Mouse (Mus musculus): Measurements from ENCODE around the gene Inf2. TPM values are rescaled to one million over a fixed set of nuclear protein-coding genes. Genes with fewer than 3 reads are reported as not detected.

The Inf2 gene
- total and polyA plus RNA-seq, 2 experiments from 2014 or later: 2.7 to 17.1 TPM

GRCm38 (mm10) chr12:112661327-112661605 is 72.7 kb downstream of the Inf2 start:
- 33% methylated on average over 3 of the region's 3 CpGs for WGBS
- no peak for TF ChIP-seq CTCF (IDR thresholded peaks at IDR 0.05; ENCODE audit: low read depth)
- no peak for TF ChIP-seq EP300 (IDR thresholded peaks at IDR 0.05; ENCODE audit: low read depth)
- no peaks in the 10 kb centered on the region for H3K27me3 ChIP-seq (ENCODE audit: control insufficient read depth, insufficient read depth, low read length)
- H3K9me3 ChIP-seq (replicated peaks; ENCODE audit: control insufficient read depth, low read length): no peaks in the 10 kb centered on the region
- DNase-seq (ENCODE audit: low spot score) (no peak), ATAC-seq (ENCODE audit: insufficient read depth, low read depth) (no peak)
- H3K4me1 ChIP-seq (ENCODE audit: control insufficient read depth, insufficient read depth): peaks cover 30% of the 10 kb centered on the region
- peak overlapping the region; percentile 62 for H3K27ac ChIP-seq (ENCODE audit: low read depth)
- no peak overlapping the region for H3K4me3 ChIP-seq (ENCODE audit: low read depth, low read length)
- H3K4me2 ChIP-seq (ENCODE audit: low read depth, low read length): no peak overlapping the region
- H3K9ac ChIP-seq (replicated peaks; ENCODE audit: low read depth, low read length): peak overlapping the region; percentile 25; the same call in 1 of the 2 replicates
- H3K36me3 ChIP-seq (replicated peaks; ENCODE audit: control insufficient read depth, insufficient read depth, low read length): peaks cover 74% of the 10 kb centered on the region

DNA sequence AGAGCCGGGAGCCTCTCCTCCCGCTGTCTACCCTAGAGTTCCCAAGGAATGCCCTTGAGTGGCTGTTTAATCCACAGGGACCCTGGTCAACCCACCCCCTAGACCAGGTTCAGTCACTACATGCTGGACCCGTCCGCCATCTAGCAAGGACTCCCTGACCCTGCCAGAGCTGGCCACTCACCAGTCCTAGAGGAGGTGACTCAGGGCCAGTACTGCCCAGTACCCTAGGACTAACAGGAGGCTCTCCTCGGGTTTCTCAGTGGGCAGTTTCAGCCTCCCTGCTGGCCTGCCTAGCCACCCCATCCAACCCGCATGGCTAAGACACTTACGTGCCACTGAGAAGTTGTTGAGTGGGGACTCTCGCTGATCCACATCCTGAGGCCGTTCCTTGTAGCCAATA is 73.3 kb downstream of the Inf2 start:
- Histone ChIP-seq H3K4me1 (ENCODE audit: control insufficient read depth, insufficient read depth) (peaks cover 35% of the 10 kb centered on the region), H3K4me3 (ENCODE audit: low read depth, low read length) (no peak overlapping the region), H3K4me2 (ENCODE audit: low read depth, low read length) (no peak overlapping the region), H3K27ac (ENCODE audit: low read depth) (no peak overlapping the region), H3K36me3 (replicated peaks; ENCODE audit: control insufficient read depth, insufficient read depth, low read length) (peaks cover 69% of the 10 kb centered on the region), H3K9ac (replicated peaks; ENCODE audit: low read depth, low read length) (no peak overlapping the region), H3K27me3 (ENCODE audit: control insufficient read depth, insufficient read depth, low read length) (no peaks in the 10 kb centered on the region), H3K9me3 (replicated peaks; ENCODE audit: control insufficient read depth, low read length) (no peaks in the 10 kb centered on the region)
- DNase-seq (ENCODE audit: low spot score) (no peak), ATAC-seq (ENCODE audit: insufficient read depth, low read depth) (no peak)
- TF ChIP-seq CTCF (IDR thresholded peaks at IDR 0.05; ENCODE audit: low read depth) (no peak), EP300 (IDR thresholded peaks at IDR 0.05; ENCODE audit: low read depth) (no peak)
- 50% methylated on average over 9 of the region's 9 CpGs for WGBS

- Histone ChIP-seq H3K27me3 (ENCODE audit: control insufficient read depth, insufficient read depth, low read length) (no peaks in the 10 kb centered on the region), H3K27ac (ENCODE audit: low read depth) (no peak overlapping the region), H3K4me2 (ENCODE audit: low read depth, low read length) (no peak overlapping the region), H3K9me3 (replicated peaks; ENCODE audit: control insufficient read depth, low read length) (no peaks in the 10 kb centered on the region), H3K4me3 (ENCODE audit: low read depth, low read length) (no peak overlapping the region), H3K36me3 (replicated peaks; ENCODE audit: control insufficient read depth, insufficient read depth, low read length) (peaks cover 60% of the 10 kb centered on the region), H3K9ac (replicated peaks; ENCODE audit: low read depth, low read length) (no peak overlapping the region), H3K4me1 (ENCODE audit: control insufficient read depth, insufficient read depth) (peaks cover 47% of the 10 kb centered on the region)
- no peak for ATAC-seq (ENCODE audit: insufficient read depth, low read depth)
- WGBS: 72% methylated on average over 11 of the region's 11 CpGs
- TF ChIP-seq EP300 (IDR thresholded peaks at IDR 0.05; ENCODE audit: low read depth) (no peak), CTCF (IDR thresholded peaks at IDR 0.05; ENCODE audit: low read depth) (no peak)
- DNase-seq (ENCODE audit: low spot score): no peak
These were observed 74.7 kb downstream of the Inf2 start for GRCm38 (mm10) chr12:112663303-112663702.

- peaks cover 60% of the 10 kb centered on the region for H3K36me3 ChIP-seq (replicated peaks; ENCODE audit: control insufficient read depth, insufficient read depth, low read length)
These were observed 75.1 kb downstream of the Inf2 start for GRCm38 (mm10) chr12:112663716-112664115.

DNA sequence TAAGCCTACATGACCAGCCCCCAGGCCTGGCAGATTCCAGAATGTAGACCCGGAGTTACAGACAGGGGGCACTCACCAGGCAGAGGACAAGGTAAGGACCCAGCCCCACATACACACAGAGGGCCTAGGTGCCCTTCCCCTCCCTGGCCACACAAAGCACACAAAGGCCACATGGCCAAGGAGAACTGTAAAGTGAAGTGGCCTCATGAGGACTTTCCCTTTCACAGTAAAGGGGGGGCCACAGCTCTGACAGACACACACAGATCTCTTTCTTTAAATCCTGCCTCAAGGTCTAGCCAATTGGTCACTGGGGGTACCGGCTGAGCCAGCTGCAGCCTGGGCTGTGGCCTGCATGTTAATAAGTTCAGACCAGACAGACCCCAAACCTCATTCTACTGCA is 75.5 kb downstream of the Inf2 start:
- TF ChIP-seq CTCF (IDR thresholded peaks at IDR 0.05; ENCODE audit: low read depth): no peak
- TF ChIP-seq EP300 (IDR thresholded peaks at IDR 0.05; ENCODE audit: low read depth): no peak
- H3K4me3 ChIP-seq (ENCODE audit: low read depth, low read length): no peak overlapping the region
- no peak for ATAC-seq (ENCODE audit: insufficient read depth, low read depth)
- WGBS: 32% methylated on average over 2 of the region's 2 CpGs
- H3K4me1 ChIP-seq (ENCODE audit: control insufficient read depth, insufficient read depth): peaks cover 55% of the 10 kb centered on the region
- H3K4me2 ChIP-seq (ENCODE audit: low read depth, low read length): no peak overlapping the region
- no peak overlapping the region for H3K9ac ChIP-seq (replicated peaks; ENCODE audit: low read depth, low read length)
- H3K27me3 ChIP-seq (ENCODE audit: control insufficient read depth, insufficient read depth, low read length): no peaks in the 10 kb centered on the region
- H3K9me3 ChIP-seq (replicated peaks; ENCODE audit: control insufficient read depth, low read length): no peaks in the 10 kb centered on the region
- no peak overlapping the region for H3K27ac ChIP-seq (ENCODE audit: low read depth)
- DNase-seq (ENCODE audit: low spot score): no peak
- peaks cover 60% of the 10 kb centered on the region for H3K36me3 ChIP-seq (replicated peaks; ENCODE audit: control insufficient read depth, insufficient read depth, low read length)

More at GRCm38 (mm10) chr12:112663716-112664115, 75.1 kb downstream of the Inf2 start:
- TF ChIP-seq CTCF (IDR thresholded peaks at IDR 0.05; ENCODE audit: low read depth): no peak
- TF ChIP-seq EP300 (IDR thresholded peaks at IDR 0.05; ENCODE audit: low read depth): no peak
- H3K4me3 ChIP-seq (ENCODE audit: low read depth, low read length): no peak overlapping the region
- no peaks in the 10 kb centered on the region for H3K27me3 ChIP-seq (ENCODE audit: control insufficient read depth, insufficient read depth, low read length)
- no peak overlapping the region for H3K4me2 ChIP-seq (ENCODE audit: low read depth, low read length)
- WGBS: 78% methylated on average over 12 of the region's 12 CpGs
- ATAC-seq (ENCODE audit: insufficient read depth, low read depth) (no peak), DNase-seq (ENCODE audit: low spot score) (no peak)
- H3K4me1 ChIP-seq (ENCODE audit: control insufficient read depth, insufficient read depth): peaks cover 51% of the 10 kb centered on the region
- H3K27ac ChIP-seq (ENCODE audit: low read depth): no peak overlapping the region
- H3K9ac ChIP-seq (replicated peaks; ENCODE audit: low read depth, low read length): no peak overlapping the region
- H3K9me3 ChIP-seq (replicated peaks; ENCODE audit: control insufficient read depth, low read length): no peaks in the 10 kb centered on the region

DNA sequence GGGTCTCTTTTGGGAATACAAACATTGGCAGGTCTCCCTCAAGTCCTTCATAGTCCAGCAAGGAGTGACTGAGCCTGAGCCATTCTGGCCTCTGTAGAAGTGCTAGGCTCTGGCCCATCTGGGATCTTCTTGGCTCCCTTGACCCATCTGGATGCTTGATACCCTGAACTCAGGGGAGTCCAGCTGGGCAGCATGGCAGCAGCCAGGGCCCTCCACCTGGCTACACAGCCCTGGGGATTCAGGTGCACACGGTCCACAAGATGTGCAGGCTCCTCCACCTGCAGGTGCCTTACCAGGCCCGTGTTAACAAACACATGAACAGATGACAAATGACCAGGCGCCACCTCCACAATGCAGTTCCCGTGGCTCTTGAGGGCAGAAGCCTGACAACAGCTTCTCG is 76.1 kb downstream of the Inf2 start:
- Histone ChIP-seq H3K36me3 (replicated peaks; ENCODE audit: control insufficient read depth, insufficient read depth, low read length) (peaks cover 60% of the 10 kb centered on the region), H3K4me3 (ENCODE audit: low read depth, low read length) (no peak overlapping the region), H3K9me3 (replicated peaks; ENCODE audit: control insufficient read depth, low read length) (no peaks in the 10 kb centered on the region), H3K27me3 (ENCODE audit: control insufficient read depth, insufficient read depth, low read length) (no peaks in the 10 kb centered on the region), H3K4me1 (ENCODE audit: control insufficient read depth, insufficient read depth) (peaks cover 59% of the 10 kb centered on the region), H3K9ac (replicated peaks; ENCODE audit: low read depth, low read length) (no peak overlapping the region), H3K27ac (ENCODE audit: low read depth) (no peak overlapping the region), H3K4me2 (ENCODE audit: low read depth, low read length) (0 out of 2 replicates have a peak overlapping the region, but pooled peaks have one; percentile 1)
- TF ChIP-seq EP300 (IDR thresholded peaks at IDR 0.05; ENCODE audit: low read depth) (no peak), CTCF (IDR thresholded peaks at IDR 0.05; ENCODE audit: low read depth) (no peak)
- DNase-seq (ENCODE audit: low spot score) (no peak), ATAC-seq (ENCODE audit: insufficient read depth, low read depth) (no peak)
- 46% methylated on average over 5 of the region's 5 CpGs for WGBS

Small RNAs within 50 kb of the gene (microRNA-seq; reads per million reads assigned to microRNA genes)
- 0.71 reads per million for gene Mir6939

Other genes with a start within 250 kb of the Inf2 start
- gene A530016L24Rik, start 99.3 kb upstream of the Inf2 start, total RNA-seq (2014; rRNA removed; ENCODE audit: low replicate concordance): 9.9 and 14.1 TPM in 2 replicates
- 6.0 and 6.9 TPM in 2 replicates for gene A530016L24Rik, start 99.3 kb upstream of the Inf2 start, polyA plus RNA-seq (2015; fragmentation: Nextera tagmentation; extraction: Ambion mirVana)
- gene Tmem179, start 72.0 kb upstream of the Inf2 start, total RNA-seq (2014; rRNA removed; ENCODE audit: low replicate concordance): 0.85 TPM in 1 of 2 replicates, not detected in the other
- 0.14 and 0.27 TPM in 2 replicates for gene Tmem179, start 72.0 kb upstream of the Inf2 start, polyA plus RNA-seq (2015; fragmentation: Nextera tagmentation; extraction: Ambion mirVana)
- 86.8 and 106 TPM in 2 replicates for gene Adssl1, start 31.3 kb downstream of the Inf2 start, total RNA-seq (2014; rRNA removed; ENCODE audit: low replicate concordance)
- 159 and 176 TPM in 2 replicates for gene Adssl1, start 31.3 kb downstream of the Inf2 start, polyA plus RNA-seq (2015; fragmentation: Nextera tagmentation; extraction: Ambion mirVana)
- 92.0 and 107 TPM in 2 replicates for gene Siva1, start 55.9 kb downstream of the Inf2 start, total RNA-seq (2014; rRNA removed; ENCODE audit: low replicate concordance)
- 62.2 and 71.1 TPM in 2 replicates for gene Siva1, start 55.9 kb downstream of the Inf2 start, polyA plus RNA-seq (2015; fragmentation: Nextera tagmentation; extraction: Ambion mirVana)
- gene Akt1, start 86.1 kb downstream of the Inf2 start, total RNA-seq (2014; rRNA removed; ENCODE audit: low replicate concordance): 206 and 234 TPM in 2 replicates
- gene Akt1, start 86.1 kb downstream of the Inf2 start, polyA plus RNA-seq (2015; fragmentation: Nextera tagmentation; extraction: Ambion mirVana): 60.6 and 70.9 TPM in 2 replicates
- 3.2 and 18.3 TPM in 2 replicates for gene Zbtb42, start 90.0 kb downstream of the Inf2 start, total RNA-seq (2014; rRNA removed; ENCODE audit: low replicate concordance)
- 4.6 TPM in 2 replicates for gene Zbtb42, start 90.0 kb downstream of the Inf2 start, polyA plus RNA-seq (2015; fragmentation: Nextera tagmentation; extraction: Ambion mirVana)
- 10.1 and 17.6 TPM in 2 replicates for gene Cep170b, start 131.7 kb downstream of the Inf2 start, total RNA-seq (2014; rRNA removed; ENCODE audit: low replicate concordance)
- 1.8 and 2.4 TPM in 2 replicates for gene Cep170b, start 131.7 kb downstream of the Inf2 start, polyA plus RNA-seq (2015; fragmentation: Nextera tagmentation; extraction: Ambion mirVana)
- 6.8 and 7.2 TPM in 2 replicates for gene Pld4, start 171.9 kb downstream of the Inf2 start, total RNA-seq (2014; rRNA removed; ENCODE audit: low replicate concordance)
- 3.4 and 4.7 TPM in 2 replicates for gene Pld4, start 171.9 kb downstream of the Inf2 start, polyA plus RNA-seq (2015; fragmentation: Nextera tagmentation; extraction: Ambion mirVana)
- 6.8 and 10.5 TPM in 2 replicates for gene Ahnak2, start 213.9 kb downstream of the Inf2 start, total RNA-seq (2014; rRNA removed; ENCODE audit: low replicate concordance)
- 2.3 and 2.4 TPM in 2 replicates for gene Ahnak2, start 213.9 kb downstream of the Inf2 start, polyA plus RNA-seq (2015; fragmentation: Nextera tagmentation; extraction: Ambion mirVana)
- 7.1 and 9.4 TPM in 2 replicates for gene Clba1, start 220.2 kb downstream of the Inf2 start, total RNA-seq (2014; rRNA removed; ENCODE audit: low replicate concordance)
- 6.7 and 8.2 TPM in 2 replicates for gene Clba1, start 220.2 kb downstream of the Inf2 start, polyA plus RNA-seq (2015; fragmentation: Nextera tagmentation; extraction: Ambion mirVana)
- 27.7 and 32.2 TPM in 2 replicates for gene Cdca4, start 240.6 kb downstream of the Inf2 start, total RNA-seq (2014; rRNA removed; ENCODE audit: low replicate concordance)
- 18.6 and 19.1 TPM in 2 replicates for gene Cdca4, start 240.6 kb downstream of the Inf2 start, polyA plus RNA-seq (2015; fragmentation: Nextera tagmentation; extraction: Ambion mirVana)